Mouse (Mus musculus): ENCODE measurements around the gene Thumpd3. TPM values are rescaled to one million over a fixed set of nuclear protein-coding genes. Genes with fewer than 3 reads are reported as not detected.

Thumpd3 gene
- polyA plus RNA-seq, 1 experiment from 2014 or later, result 50.8 TPM

- Histone ChIP-seq H3K4me3 (ENCODE audit: low read length) (no peak overlapping the region), H3K9me3 (ENCODE audit: control insufficient read depth, low read length) (no peaks in the 10 kb centered on the region), H3K27me3 (ENCODE audit: control insufficient read depth, insufficient read depth, low read length) (no peaks in the 10 kb centered on the region), H3K27ac (ENCODE audit: low read depth, low read length) (no peak overlapping the region; the same call in 1 of the 2 replicates), H3K4me2 (replicated peaks; ENCODE audit: low read depth, low read length) (no peak overlapping the region), H3K4me1 (ENCODE audit: control insufficient read depth, insufficient read depth, low read length) (peaks cover 15% of the 10 kb centered on the region), H3K36me3 (ENCODE audit: control insufficient read depth, insufficient read depth, low read length) (no peaks in the 10 kb centered on the region), H3K9ac (ENCODE audit: low read depth, low read length) (no peak overlapping the region)
- ATAC-seq (ENCODE audit: low FRiP score, low TSS enrichment), result no peak
- WGBS, result 83% methylated on average over 4 of the region's 4 CpGs
Observed at GRCm38 (mm10) chr6:113013550-113013949, 32.5 kb upstream of the Thumpd3 start.

GRCm38 (mm10) chr6:113017500-113018047, 28.5 kb upstream of the Thumpd3 start:
- Histone ChIP-seq H3K27me3 (ENCODE audit: control insufficient read depth, insufficient read depth, low read length) (no peaks in the 10 kb centered on the region; the same call in 1 of the 2 replicates), H3K4me1 (ENCODE audit: control insufficient read depth, insufficient read depth, low read length) (peaks cover 15% of the 10 kb centered on the region), H3K4me3 (ENCODE audit: low read length) (no peak overlapping the region), H3K4me2 (replicated peaks; ENCODE audit: low read depth, low read length) (peak overlapping the region; percentile 27), H3K27ac (ENCODE audit: low read depth, low read length) (0 out of 2 replicates have a peak overlapping the region, but pooled peaks have one; percentile 14), H3K9ac (ENCODE audit: low read depth, low read length) (no peak overlapping the region), H3K9me3 (ENCODE audit: control insufficient read depth, low read length) (no peaks in the 10 kb centered on the region), H3K36me3 (ENCODE audit: control insufficient read depth, insufficient read depth, low read length) (no peaks in the 10 kb centered on the region)
- ATAC-seq (ENCODE audit: low FRiP score, low TSS enrichment), result peak; percentile 68; the same call in 1 of the 2 replicates
- 15% methylated on average over 12 of the region's 12 CpGs for WGBS

- peak; percentile 65; the same call in 1 of the 2 replicates for ATAC-seq (ENCODE audit: low FRiP score, low TSS enrichment)
- Histone ChIP-seq H3K4me2 (replicated peaks; ENCODE audit: low read depth, low read length) (peak overlapping the region; percentile 27; the same call in 1 of the 2 replicates), H3K27ac (ENCODE audit: low read depth, low read length) (no peak overlapping the region), H3K4me3 (ENCODE audit: low read length) (no peak overlapping the region), H3K9ac (ENCODE audit: low read depth, low read length) (no peak overlapping the region), H3K27me3 (ENCODE audit: control insufficient read depth, insufficient read depth, low read length) (no peaks in the 10 kb centered on the region; the same call in 1 of the 2 replicates), H3K36me3 (ENCODE audit: control insufficient read depth, insufficient read depth, low read length) (no peaks in the 10 kb centered on the region), H3K9me3 (ENCODE audit: control insufficient read depth, low read length) (no peaks in the 10 kb centered on the region), H3K4me1 (ENCODE audit: control insufficient read depth, insufficient read depth, low read length) (peaks cover 15% of the 10 kb centered on the region)
- WGBS, result 30% methylated on average over 6 of the region's 6 CpGs
Observed at GRCm38 (mm10) chr6:113018139-113018538, 27.9 kb upstream of the Thumpd3 start.

GRCm38 (mm10) chr6:113024866-113025265, 21.2 kb upstream of the Thumpd3 start:
- Histone ChIP-seq H3K9me3 (ENCODE audit: control insufficient read depth, low read length) (no peaks in the 10 kb centered on the region), H3K4me1 (ENCODE audit: control insufficient read depth, insufficient read depth, low read length) (0 out of 2 replicates have a peak, but pooled peaks cover 5% of the 10 kb centered on the region), H3K27me3 (ENCODE audit: control insufficient read depth, insufficient read depth, low read length) (peaks cover 3% of the 10 kb centered on the region; the same call in 1 of the 2 replicates), H3K4me3 (ENCODE audit: low read length) (no peak overlapping the region), H3K9ac (ENCODE audit: low read depth, low read length) (no peak overlapping the region; the same call in 1 of the 2 replicates), H3K4me2 (replicated peaks; ENCODE audit: low read depth, low read length) (no peak overlapping the region), H3K27ac (ENCODE audit: low read depth, low read length) (no peak overlapping the region), H3K36me3 (ENCODE audit: control insufficient read depth, insufficient read depth, low read length) (no peaks in the 10 kb centered on the region)
- WGBS, result 41% methylated on average over 8 of the region's 8 CpGs
- ATAC-seq (ENCODE audit: low FRiP score, low TSS enrichment), result no peak

GRCm38 (mm10) chr6:113025774-113026173, 20.3 kb upstream of the Thumpd3 start:
- Histone ChIP-seq H3K27me3 (ENCODE audit: control insufficient read depth, insufficient read depth, low read length) (0 out of 2 replicates have a peak, but pooled peaks cover 3% of the 10 kb centered on the region), H3K36me3 (ENCODE audit: control insufficient read depth, insufficient read depth, low read length) (no peaks in the 10 kb centered on the region), H3K4me1 (ENCODE audit: control insufficient read depth, insufficient read depth, low read length) (0 out of 2 replicates have a peak, but pooled peaks cover 5% of the 10 kb centered on the region), H3K4me2 (replicated peaks; ENCODE audit: low read depth, low read length) (no peak overlapping the region), H3K27ac (ENCODE audit: low read depth, low read length) (no peak overlapping the region), H3K9ac (ENCODE audit: low read depth, low read length) (no peak overlapping the region), H3K9me3 (ENCODE audit: control insufficient read depth, low read length) (no peaks in the 10 kb centered on the region), H3K4me3 (ENCODE audit: low read length) (no peak overlapping the region)
- WGBS, result 85% methylated on average over 5 of the region's 5 CpGs
- ATAC-seq (ENCODE audit: low FRiP score, low TSS enrichment), result no peak

- H3K9ac ChIP-seq (ENCODE audit: low read depth, low read length), result no peak overlapping the region
Observed at GRCm38 (mm10) chr6:113027446-113027845, 18.6 kb upstream of the Thumpd3 start.

GRCm38 (mm10) chr6:113029006-113029405, 17.0 kb upstream of the Thumpd3 start:
- Histone ChIP-seq H3K27me3 (ENCODE audit: control insufficient read depth, insufficient read depth, low read length) (0 out of 2 replicates have a peak, but pooled peaks cover 3% of the 10 kb centered on the region), H3K4me2 (replicated peaks; ENCODE audit: low read depth, low read length) (no peak overlapping the region), H3K9me3 (ENCODE audit: control insufficient read depth, low read length) (no peaks in the 10 kb centered on the region), H3K36me3 (ENCODE audit: control insufficient read depth, insufficient read depth, low read length) (no peaks in the 10 kb centered on the region), H3K27ac (ENCODE audit: low read depth, low read length) (no peak overlapping the region), H3K4me3 (ENCODE audit: low read length) (no peak overlapping the region), H3K9ac (ENCODE audit: low read depth, low read length) (no peak overlapping the region), H3K4me1 (ENCODE audit: control insufficient read depth, insufficient read depth, low read length) (0 out of 2 replicates have a peak, but pooled peaks cover 5% of the 10 kb centered on the region)
- 81% methylated on average over 3 of the region's 3 CpGs for WGBS
- ATAC-seq (ENCODE audit: low FRiP score, low TSS enrichment), result no peak

More at GRCm38 (mm10) chr6:113027446-113027845, 18.6 kb upstream of the Thumpd3 start:
- no peak for ATAC-seq (ENCODE audit: low FRiP score, low TSS enrichment)
- H3K27ac ChIP-seq (ENCODE audit: low read depth, low read length), result no peak overlapping the region
- no peaks in the 10 kb centered on the region for H3K9me3 ChIP-seq (ENCODE audit: control insufficient read depth, low read length)
- no peak overlapping the region for H3K4me2 ChIP-seq (replicated peaks; ENCODE audit: low read depth, low read length)
- WGBS, result 10% methylated on average over 2 of the region's 2 CpGs
- no peak overlapping the region for H3K4me3 ChIP-seq (ENCODE audit: low read length)
- 0 out of 2 replicates have a peak, but pooled peaks cover 3% of the 10 kb centered on the region for H3K27me3 ChIP-seq (ENCODE audit: control insufficient read depth, insufficient read depth, low read length)
- no peaks in the 10 kb centered on the region for H3K36me3 ChIP-seq (ENCODE audit: control insufficient read depth, insufficient read depth, low read length)
- H3K4me1 ChIP-seq (ENCODE audit: control insufficient read depth, insufficient read depth, low read length), result 0 out of 2 replicates have a peak, but pooled peaks cover 5% of the 10 kb centered on the region

GRCm38 (mm10) chr6:113030553-113030952, 15.5 kb upstream of the Thumpd3 start:
- H3K9ac ChIP-seq (ENCODE audit: low read depth, low read length), result no peak overlapping the region
- no peak for ATAC-seq (ENCODE audit: low FRiP score, low TSS enrichment)
- 66% methylated on average over 3 of the region's 3 CpGs for WGBS

GRCm38 (mm10) chr6:113030970-113031660, 14.9 kb upstream of the Thumpd3 start:
- H3K4me2 ChIP-seq (replicated peaks; ENCODE audit: low read depth, low read length), result no peak overlapping the region
- 77% methylated on average over 10 of the region's 10 CpGs for WGBS
- H3K4me3 ChIP-seq (ENCODE audit: low read length), result no peak overlapping the region
- H3K4me1 ChIP-seq (ENCODE audit: control insufficient read depth, insufficient read depth, low read length), result no peaks in the 10 kb centered on the region
- H3K27me3 ChIP-seq (ENCODE audit: control insufficient read depth, insufficient read depth, low read length), result 0 out of 2 replicates have a peak, but pooled peaks cover 3% of the 10 kb centered on the region
- no peaks in the 10 kb centered on the region for H3K36me3 ChIP-seq (ENCODE audit: control insufficient read depth, insufficient read depth, low read length)
- H3K9ac ChIP-seq (ENCODE audit: low read depth, low read length), result no peak overlapping the region
- H3K9me3 ChIP-seq (ENCODE audit: control insufficient read depth, low read length), result no peaks in the 10 kb centered on the region
- no peak overlapping the region for H3K27ac ChIP-seq (ENCODE audit: low read depth, low read length)
- ATAC-seq (ENCODE audit: low FRiP score, low TSS enrichment), result no peak

More at GRCm38 (mm10) chr6:113030553-113030952, 15.5 kb upstream of the Thumpd3 start:
- Histone ChIP-seq H3K27ac (ENCODE audit: low read depth, low read length) (no peak overlapping the region), H3K9me3 (ENCODE audit: control insufficient read depth, low read length) (no peaks in the 10 kb centered on the region), H3K36me3 (ENCODE audit: control insufficient read depth, insufficient read depth, low read length) (no peaks in the 10 kb centered on the region), H3K4me2 (replicated peaks; ENCODE audit: low read depth, low read length) (no peak overlapping the region), H3K27me3 (ENCODE audit: control insufficient read depth, insufficient read depth, low read length) (0 out of 2 replicates have a peak, but pooled peaks cover 3% of the 10 kb centered on the region), H3K4me3 (ENCODE audit: low read length) (no peak overlapping the region), H3K4me1 (ENCODE audit: control insufficient read depth, insufficient read depth, low read length) (no peaks in the 10 kb centered on the region)

All from kidney, embryonic 14.5 days (tissue).